Mouse (Mus musculus) lung, embryonic 16.5 days (tissue): ENCODE measurements at regions not wholly inside any gene's neighbourhood (a gene's known extent, or its start where the extent isn't known, plus 50 kb on each side); places are given as distances from the start of the nearest gene placed in this dataset.

Experiments used
- ATAC-seq: fragments of 200-750 bp; cut with Nextera tagmentation; 2 replicates; pipeline ENCODE4 v1.8.0; 2017; ENCODE audit warnings: low read depth, mild to moderate bottlenecking, moderate library complexity
- H3K27ac ChIP-seq: fragments of 300-500 bp; sonication (generic); 2 replicates; pipeline ENCODE4 v1.5.1; 2014; ENCODE audit warnings: mild to moderate bottlenecking, control low read depth, low read length
- H3K27me3 ChIP-seq: fragments of 300-500 bp; sonication (generic); 2 replicates; pipeline ENCODE4 v1.6.1; 2014; ENCODE audit warnings: low read depth, low read length, mixed read lengths; ENCODE audit not compliant: control insufficient read depth, insufficient read depth
- H3K36me3 ChIP-seq: fragments of 300-500 bp; sonication (generic); 2 replicates; pipeline ENCODE4 v1.6.1; 2014; ENCODE audit warnings: low read length; ENCODE audit not compliant: control insufficient read depth, insufficient read depth
- H3K4me1 ChIP-seq: fragments of 300-500 bp; sonication (generic); replicated peaks from 2 replicates; pipeline ENCODE4 v1.6.1; 2014; ENCODE audit warnings: low read length, mixed read lengths; ENCODE audit not compliant: control insufficient read depth, insufficient read depth
- H3K4me2 ChIP-seq: fragments of 300-500 bp; sonication (generic); 2 replicates; pipeline ENCODE4 v1.6.1; 2014; ENCODE audit warnings: low read depth, low read length, control low read depth
- H3K4me3 ChIP-seq: fragments of 300-500 bp; sonication (generic); 2 replicates; pipeline ENCODE4 v1.5.1; 2014; ENCODE audit warnings: mild to moderate bottlenecking, low read length, control low read depth
- H3K9ac ChIP-seq: fragments of 300-500 bp; sonication (generic); 2 replicates; pipeline ENCODE4 v1.6.1; 2014; ENCODE audit warnings: low read length, control low read depth
- H3K9me3 ChIP-seq: fragments of 300-500 bp; sonication (generic); 2 replicates; pipeline ENCODE4 v1.6.1; 2016; ENCODE audit warnings: low read length; ENCODE audit not compliant: control insufficient read depth
- WGBS: fragments of 180-500 bp; shearing (Covaris S2); extraction: QIAGEN DNeasy Blood & Tissue Kit; methylation state at CpG from one replicate; pipeline ENCODE4 v1.1.7; 2014; 5-methylcytosine and 5-hydroxymethylcytosine counted together

DNA sequence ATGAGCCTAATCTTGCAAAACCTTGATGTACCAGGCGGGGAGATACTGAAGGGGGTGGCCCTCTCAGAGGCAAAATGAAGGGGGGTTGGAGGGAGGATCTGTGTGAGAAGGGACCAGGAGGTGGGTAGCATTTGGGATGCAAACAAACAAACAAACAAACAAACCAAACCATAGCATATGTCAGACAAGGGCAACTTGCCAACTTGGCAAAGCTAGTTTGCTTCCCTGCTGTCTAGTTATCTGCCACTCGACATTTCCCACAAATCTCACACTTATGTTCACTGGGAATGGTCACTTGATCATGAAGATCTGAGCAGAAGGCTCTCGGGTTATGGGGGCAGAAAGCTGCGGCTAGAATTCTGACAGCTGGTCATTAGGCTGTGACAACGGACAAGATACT, 65.9 kb upstream of the Bod1l start:
- ATAC-seq, result no peak
- Histone ChIP-seq H3K4me2 (no peak overlapping the region), H3K36me3 (no peaks in the 10 kb centered on the region), H3K4me3 (no peak overlapping the region), H3K27ac (no peak overlapping the region), H3K9ac (no peak overlapping the region), H3K27me3 (no peaks in the 10 kb centered on the region), H3K4me1 (no peaks in the 10 kb centered on the region), H3K9me3 (no peaks in the 10 kb centered on the region)
- 69% methylated on average over 5 of the region's 5 CpGs for WGBS

GRCm38 (mm10) chr5:41907749-41908148, 63.6 kb upstream of the Bod1l start:
- no peaks in the 10 kb centered on the region for H3K4me1 ChIP-seq
- no peaks in the 10 kb centered on the region for H3K36me3 ChIP-seq
- 69% methylated on average over 1 of the region's 1 CpGs for WGBS
- no peak overlapping the region for H3K4me3 ChIP-seq
- H3K27me3 ChIP-seq, result no peaks in the 10 kb centered on the region
- H3K4me2 ChIP-seq, result no peak overlapping the region
- no peak for ATAC-seq
- H3K9ac ChIP-seq, result no peak overlapping the region
- H3K9me3 ChIP-seq, result no peaks in the 10 kb centered on the region
- H3K27ac ChIP-seq, result 0 out of 2 replicates have a peak overlapping the region, but pooled peaks have one; percentile 16

- no peak for ATAC-seq
- WGBS, result 50% methylated on average over 1 of the region's 1 CpGs
- Histone ChIP-seq H3K9ac (no peak overlapping the region), H3K27me3 (no peaks in the 10 kb centered on the region), H3K36me3 (no peaks in the 10 kb centered on the region), H3K4me2 (no peak overlapping the region), H3K4me3 (no peak overlapping the region), H3K9me3 (no peaks in the 10 kb centered on the region), H3K4me1 (no peaks in the 10 kb centered on the region), H3K27ac (no peak overlapping the region)
These were observed 60.4 kb upstream of the Bod1l start for GRCm38 (mm10) chr5:41904512-41904911.

- no peaks in the 10 kb centered on the region for H3K9me3 ChIP-seq
- no peak overlapping the region for H3K9ac ChIP-seq
- ATAC-seq, result no peak
- no peak overlapping the region for H3K27ac ChIP-seq
- 51% methylated on average over 2 of the region's 2 CpGs for whole genome bisulfite sequencing
- H3K36me3 ChIP-seq, result no peaks in the 10 kb centered on the region
- no peaks in the 10 kb centered on the region for H3K27me3 ChIP-seq
- no peaks in the 10 kb centered on the region for H3K4me1 ChIP-seq
- no peak overlapping the region for H3K4me2 ChIP-seq
- H3K4me3 ChIP-seq, result no peak overlapping the region
These were observed 55.1 kb upstream of the Bod1l start for GRCm38 (mm10) chr5:41899237-41899636.

DNA sequence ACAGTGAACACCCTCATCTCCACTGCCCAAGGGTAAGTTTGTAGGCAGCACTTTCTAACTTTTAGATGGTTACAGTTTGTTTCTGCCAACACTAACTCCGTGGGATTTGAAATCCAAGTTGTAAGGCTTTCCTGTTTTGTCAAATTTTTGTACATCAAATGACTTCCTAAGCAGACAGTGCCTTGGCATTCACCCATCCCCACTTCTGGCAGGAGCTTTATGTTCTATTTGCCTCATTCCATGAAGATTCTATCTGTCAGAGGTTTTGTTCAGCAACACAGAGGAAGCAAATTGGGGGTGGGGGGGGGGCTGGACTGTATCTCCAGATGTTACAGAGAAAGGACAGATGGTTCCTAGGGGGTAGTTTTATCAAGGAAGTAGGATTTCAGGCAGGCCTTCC, 54.6 kb upstream of the Bod1l start:
- no peak overlapping the region for H3K9ac ChIP-seq
- 38% methylated on average over 1 of the region's 1 CpGs for WGBS
- no peak overlapping the region for H3K4me3 ChIP-seq
- no peaks in the 10 kb centered on the region for H3K36me3 ChIP-seq
- H3K4me1 ChIP-seq, result no peaks in the 10 kb centered on the region
- H3K4me2 ChIP-seq, result no peak overlapping the region
- no peak for ATAC-seq
- H3K27me3 ChIP-seq, result no peaks in the 10 kb centered on the region
- H3K27ac ChIP-seq, result no peak overlapping the region
- no peaks in the 10 kb centered on the region for H3K9me3 ChIP-seq
